Mouse (Mus musculus) myocyte (in vitro differentiated cells): ENCODE data around the gene Wfdc6a.

ENCODE experiments used
- CEBPB ChIP-seq: IDR thresholded peaks from 2 replicates; pipeline ENCODE4 v1.6.1; 2011; ENCODE audit warnings: mild to moderate bottlenecking, moderate library complexity; ENCODE audit not compliant: poor library complexity, insufficient read depth, severe bottlenecking
- E2F4 ChIP-seq: IDR thresholded peaks from one replicate; pipeline ENCODE4 v1.6.1; 2011; ENCODE audit warnings: mild to moderate bottlenecking, control low read depth, moderate library complexity; ENCODE audit not compliant: insufficient read depth
- MYOG ChIP-seq, 3 experiments: IDR thresholded peaks; one replicate each; pipeline ENCODE4 v1.6.1; 2011; ENCODE audit warnings: control low read depth in 2 of 3, low read depth in 2 of 3, mild to moderate bottlenecking in 2 of 3; ENCODE audit not compliant: insufficient read length in 2 of 3, control insufficient read depth in 1 of 3, insufficient read depth in 1 of 3
- POLR2A ChIP-seq: IDR thresholded peaks from one replicate; pipeline ENCODE4 v1.6.1; 2011; ENCODE audit warnings: low read depth, mild to moderate bottlenecking, control low read depth, moderate library complexity; ENCODE audit not compliant: insufficient read length
- USF1 ChIP-seq: IDR thresholded peaks from one replicate; pipeline ENCODE4 v1.6.1; 2011; ENCODE audit warnings: low read depth, mild to moderate bottlenecking, control low read depth, moderate library complexity

GRCm38 (mm10) chr2:164542598-164542997 lies 42.6 kb downstream of the Wfdc6a start:
- no peak for TF ChIP-seq CEBPB
- TF ChIP-seq E2F4, result no peak
- TF ChIP-seq POLR2A, result no peak
- TF ChIP-seq MYOG (IDR thresholded peaks at IDR 0.05; ENCODE audit: control insufficient read depth in 1 of 3, insufficient read depth in 1 of 3, insufficient read length in 2 of 3, low read depth in 2 of 3), result no peak
- no peak for TF ChIP-seq USF1
